Mouse (Mus musculus) liver, postnatal 0 days (tissue): ENCODE data around the gene Aebp1.

ENCODE experiments used
- CTCF ChIP-seq: sonication (generic); IDR thresholded peaks from 2 replicates; pipeline ENCODE4 v1.5.1; 2016; ENCODE audit warnings: antibody characterized with exemption, low read depth
- EP300 ChIP-seq: IDR thresholded peaks from 2 replicates; pipeline ENCODE4 v1.6.1; 2016; ENCODE audit warnings: antibody characterized with exemption, low read depth, mild to moderate bottlenecking

- no peak for TF ChIP-seq CTCF
- TF ChIP-seq EP300, result no peak
These were observed 32.1 kb downstream of the Aebp1 start for GRCm38 (mm10) chr11:5893807-5894206.
